Mouse (Mus musculus) left cerebral cortex, adult 18-20 months (tissue): Measurements from ENCODE around the gene Tmem242. TPM values are rescaled to one million over a fixed set of nuclear protein-coding genes. Genes with fewer than 3 reads are reported as not detected.

Experiments
- DNase-seq, 2 experiments: peaks; one replicate each; pipeline ENCODE4 v3.0.0; 2021 to 2022; ENCODE audit warnings: low spot score in 2 of 2, mixed read lengths in 1 of 2
- total RNA-seq, 2 experiments: library from RNA; stranded (reverse); gene quantifications; 2 replicates each; pipeline ENCODE4 v1.2.3; 2021

Tmem242 gene
- total RNA-seq, 2 experiments from 2014 or later = 76.2 to 79.1 TPM

- no peak for DNase-seq
Measured at GRCm38 (mm10) chr17:5418545-5418944, 21.5 kb downstream of the Tmem242 start, which contains the start of gene Ldhal6b. Gene Ldhal6b, minus strand, starts transcription at chr17:5418767.

DNA sequence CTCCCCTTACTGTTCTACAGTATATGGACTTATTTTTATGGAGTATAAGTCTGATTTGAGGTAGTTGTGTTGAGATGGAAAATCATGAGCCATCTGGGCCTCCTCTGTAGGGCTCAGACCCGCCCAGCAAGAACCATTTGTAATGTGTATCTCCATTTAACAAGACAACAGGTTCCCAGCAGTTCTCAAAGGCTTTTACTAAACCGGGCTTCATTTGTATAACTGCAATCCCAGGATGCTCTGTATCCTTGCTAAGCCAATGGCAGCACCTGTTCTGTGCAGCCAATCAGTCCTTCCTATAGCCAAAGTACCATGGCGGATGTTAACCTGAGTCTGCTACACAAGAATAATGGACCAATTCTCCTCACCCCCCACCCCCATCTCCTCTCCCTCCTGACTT, 23.5 kb downstream of the Tmem242 start:
- no peak for DNase-seq

GRCm38 (mm10) chr17:5414041-5414440, 26.0 kb downstream of the Tmem242 start:
- no peak for DNase-seq

DNA sequence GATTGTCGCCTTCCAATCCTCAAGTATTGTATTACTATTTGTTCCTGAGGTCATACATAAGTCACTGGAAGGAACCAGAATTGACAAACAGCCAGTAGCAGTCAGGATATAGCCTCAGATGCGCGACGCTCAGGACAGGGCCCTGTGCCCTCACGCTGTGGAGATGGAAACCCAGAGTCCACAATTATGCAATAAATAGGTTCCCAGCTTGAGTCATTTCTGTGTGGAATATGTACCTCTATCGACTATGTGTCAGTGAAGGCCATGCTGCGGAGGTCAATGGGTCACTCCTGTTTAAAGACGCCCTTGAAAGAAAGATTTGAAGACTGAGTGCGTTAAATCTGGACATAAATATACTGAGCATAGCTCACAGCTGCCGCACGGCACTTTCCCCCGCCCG, 26.7 kb downstream of the Tmem242 start:
- no peak for DNase-seq

DNA sequence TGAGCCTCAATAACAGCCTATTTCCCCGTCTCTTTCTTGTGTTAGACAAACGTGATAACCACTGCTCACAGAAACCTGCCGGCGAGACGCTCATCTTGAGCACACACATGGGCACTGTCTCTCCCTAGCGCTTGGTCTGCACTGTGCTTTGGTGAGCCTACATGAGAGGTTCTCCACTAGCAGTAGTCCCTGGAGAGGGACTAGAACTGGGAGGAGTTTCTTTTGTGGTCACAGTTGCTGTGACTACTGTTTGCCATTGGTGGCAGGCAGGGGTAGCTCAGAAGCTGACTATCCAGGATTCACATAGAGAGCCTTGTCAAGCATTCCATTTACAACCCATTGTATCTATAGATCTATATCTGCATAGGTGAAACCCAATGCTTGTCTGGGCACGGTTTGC, 27.3 kb downstream of the Tmem242 start:
- DNase-seq = no peak

- no peak for DNase-seq
Measured at GRCm38 (mm10) chr17:5412301-5412700, 27.8 kb downstream of the Tmem242 start.

DNA sequence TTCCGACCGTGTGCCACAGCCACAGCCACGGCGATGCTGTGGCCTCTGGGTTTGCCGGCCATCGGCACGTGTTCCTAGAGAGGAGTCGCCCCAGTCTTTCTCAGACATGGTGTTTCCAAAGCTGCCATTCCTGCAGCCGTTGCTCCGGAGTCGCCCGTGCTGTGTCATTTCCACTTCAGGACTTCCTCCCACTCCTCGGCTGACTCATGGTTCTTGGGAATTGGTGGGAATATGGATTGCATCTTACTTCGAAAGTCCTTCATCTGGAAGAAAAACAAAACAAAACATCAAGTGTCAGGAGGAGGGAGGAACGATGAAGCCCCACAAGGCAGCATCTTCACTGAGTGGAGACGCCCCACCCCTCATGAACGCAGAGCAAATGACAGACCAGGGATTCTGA, 28.9 kb downstream of the Tmem242 start:
- DNase-seq = peak; percentile 30 to 50

- DNase-seq = no peak
Measured at GRCm38 (mm10) chr17:5410336-5410735, 29.7 kb downstream of the Tmem242 start.

DNA sequence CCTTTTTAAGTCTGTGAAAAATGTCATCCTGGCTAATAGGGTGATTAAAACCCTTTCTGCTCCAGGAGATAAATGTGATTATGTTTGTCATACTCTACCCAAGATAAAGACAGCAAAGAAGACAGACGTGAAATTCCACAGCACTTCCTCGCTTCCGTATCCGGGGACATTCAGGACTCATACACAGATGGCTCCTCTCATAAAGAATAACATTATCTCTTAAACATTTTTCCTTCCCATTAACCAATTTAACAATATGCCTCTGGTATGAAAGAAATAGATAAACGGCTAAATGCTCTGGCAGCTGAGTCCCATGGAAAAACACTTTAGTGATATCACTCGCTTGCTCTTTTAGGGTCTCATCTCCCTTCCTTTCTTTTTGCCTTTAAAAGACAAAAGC, 33.0 kb downstream of the Tmem242 start:
- DNase-seq = no peak

DNA sequence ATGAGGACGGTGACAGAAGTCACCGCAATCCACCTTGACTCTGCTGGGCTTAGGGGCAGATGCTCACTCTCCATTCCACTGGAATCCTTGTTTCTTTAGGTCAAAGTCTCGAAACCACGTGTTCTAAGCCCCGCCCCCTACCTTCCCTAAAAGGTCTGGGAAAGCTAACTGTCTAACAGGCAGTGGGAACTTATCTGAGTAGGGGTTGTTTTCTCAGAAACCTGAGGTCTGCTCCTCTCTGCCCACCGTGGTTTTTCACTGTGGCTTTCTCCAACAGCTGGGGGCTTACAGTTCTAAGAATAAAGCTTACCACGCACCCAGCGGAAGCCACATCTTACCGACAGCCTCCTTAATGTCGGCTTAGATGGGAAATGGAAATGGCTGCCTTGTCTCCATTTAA, 33.5 kb downstream of the Tmem242 start:
- DNase-seq = no peak

GRCm38 (mm10) chr17:5403885-5404284, 36.2 kb downstream of the Tmem242 start:
- no peak for DNase-seq

DNA sequence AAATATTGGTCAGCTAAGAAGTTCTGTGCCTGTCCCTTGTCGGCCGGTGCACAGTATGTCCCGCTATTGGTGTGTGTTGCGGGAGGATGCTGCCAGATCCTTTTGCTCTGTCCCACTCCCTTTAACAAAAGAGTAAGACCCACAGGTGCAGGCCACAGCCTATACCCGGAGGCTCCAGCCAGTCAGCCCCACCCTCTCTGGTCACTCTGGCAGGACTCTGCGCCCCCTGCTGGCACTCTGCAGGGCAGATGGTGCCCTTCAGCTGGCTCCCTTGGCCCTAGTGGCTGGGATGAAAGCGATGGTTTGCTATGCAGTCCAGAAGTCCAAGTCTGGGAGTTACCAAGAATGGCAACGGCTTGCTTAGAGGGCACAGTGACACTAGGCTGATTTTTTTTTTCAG, 37.4 kb downstream of the Tmem242 start:
- DNase-seq = peak; percentile 64 to 70

GRCm38 (mm10) chr17:5402069-5402468, 38.0 kb downstream of the Tmem242 start:
- peak; percentile 67 to 83 for DNase-seq

DNA sequence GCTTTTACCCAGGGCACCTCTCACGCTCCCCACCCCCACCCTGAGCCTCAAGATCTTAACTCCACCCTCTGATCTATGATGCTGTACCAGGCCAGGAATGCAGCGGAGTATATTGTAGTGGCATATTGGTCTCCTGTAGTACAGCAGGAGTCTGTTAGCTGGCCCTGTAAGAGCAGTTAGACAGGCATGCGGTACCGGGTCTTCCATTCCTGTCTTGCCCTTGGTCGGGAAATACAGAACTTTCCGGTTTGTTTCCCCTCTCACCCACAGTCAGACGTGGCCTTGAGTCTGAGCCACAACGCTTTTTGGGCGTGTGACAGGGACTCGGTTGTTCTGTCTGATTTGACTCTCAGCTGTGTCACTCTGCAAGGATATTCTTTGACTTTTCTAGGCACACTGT, 38.8 kb downstream of the Tmem242 start:
- DNase-seq = no peak

GRCm38 (mm10) chr17:5400435-5401090, 39.5 kb downstream of the Tmem242 start:
- DNase-seq = peak in 1 of 2 experiments; percentile 49

DNA sequence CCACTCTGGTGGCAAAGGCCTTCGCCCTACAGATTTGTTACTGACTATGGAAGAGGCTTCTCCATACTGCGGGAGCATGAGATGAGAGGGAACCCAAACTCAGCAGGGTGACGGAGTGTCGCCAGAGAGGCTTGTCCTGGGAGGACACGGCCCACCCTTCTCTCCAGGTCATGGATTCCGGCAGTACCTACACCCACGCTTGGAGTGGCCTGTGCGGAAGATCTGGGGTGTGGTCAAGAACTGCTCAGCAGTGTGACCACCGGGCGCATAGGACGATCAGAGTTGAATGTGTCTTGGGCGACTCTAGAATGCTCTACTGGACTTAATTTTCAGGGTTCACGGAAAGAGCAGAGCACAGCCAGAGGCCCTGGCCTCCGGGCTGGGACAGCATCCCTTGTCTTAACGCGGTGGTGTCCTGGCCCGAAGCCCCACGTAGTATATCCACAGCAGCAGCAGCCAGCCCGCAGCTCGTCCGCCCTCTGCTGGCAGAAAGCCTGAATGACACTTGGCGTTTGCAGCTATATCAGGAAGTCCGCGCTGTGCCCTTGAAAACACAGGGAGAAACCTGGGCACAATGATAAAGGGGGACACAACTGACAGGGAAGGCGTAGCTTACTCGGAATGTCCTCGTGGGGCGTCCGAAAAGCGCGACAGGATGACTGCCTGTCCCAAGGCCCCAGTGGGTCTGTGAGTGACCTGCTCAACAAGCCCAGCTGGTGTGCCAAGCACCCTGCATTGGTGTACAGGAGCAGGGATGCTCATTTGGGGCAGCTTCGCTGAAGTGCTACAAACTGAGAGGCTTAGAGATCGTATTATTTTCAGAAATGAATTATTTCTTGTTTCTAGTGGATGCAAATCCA, 42.7 kb downstream of the Tmem242 start:
- peak; percentile 86 to 90 for DNase-seq

DNA sequence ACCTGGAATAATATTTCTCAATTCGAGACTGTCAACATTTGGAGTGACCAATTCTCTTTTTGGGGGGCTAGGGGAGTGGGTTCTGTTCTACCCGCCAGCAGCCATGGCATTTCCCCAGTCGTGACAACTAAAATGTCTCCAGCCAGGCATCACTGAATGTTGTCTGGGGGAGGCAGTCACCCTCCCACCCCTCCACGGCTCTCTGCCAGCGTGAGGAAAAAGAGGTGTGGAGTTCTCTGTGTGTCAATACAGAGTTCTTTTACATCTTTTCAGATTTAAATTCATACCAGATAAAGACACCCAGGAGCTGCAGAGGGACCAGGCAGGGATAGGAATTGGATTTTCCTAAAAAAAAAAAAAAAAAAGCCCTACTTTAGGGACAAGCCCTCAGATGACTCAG, 43.8 kb downstream of the Tmem242 start:
- peak in 1 of 2 experiments; percentile 48 for DNase-seq

- DNase-seq = no peak
Measured at GRCm38 (mm10) chr17:5395454-5396205, 44.4 kb downstream of the Tmem242 start.

GRCm38 (mm10) chr17:5390682-5391081, 49.4 kb downstream of the Tmem242 start:
- DNase-seq = no peak

GRCm38 (mm10) chr17:5388351-5388750, 51.7 kb downstream of the Tmem242 start:
- no peak for DNase-seq

DNA sequence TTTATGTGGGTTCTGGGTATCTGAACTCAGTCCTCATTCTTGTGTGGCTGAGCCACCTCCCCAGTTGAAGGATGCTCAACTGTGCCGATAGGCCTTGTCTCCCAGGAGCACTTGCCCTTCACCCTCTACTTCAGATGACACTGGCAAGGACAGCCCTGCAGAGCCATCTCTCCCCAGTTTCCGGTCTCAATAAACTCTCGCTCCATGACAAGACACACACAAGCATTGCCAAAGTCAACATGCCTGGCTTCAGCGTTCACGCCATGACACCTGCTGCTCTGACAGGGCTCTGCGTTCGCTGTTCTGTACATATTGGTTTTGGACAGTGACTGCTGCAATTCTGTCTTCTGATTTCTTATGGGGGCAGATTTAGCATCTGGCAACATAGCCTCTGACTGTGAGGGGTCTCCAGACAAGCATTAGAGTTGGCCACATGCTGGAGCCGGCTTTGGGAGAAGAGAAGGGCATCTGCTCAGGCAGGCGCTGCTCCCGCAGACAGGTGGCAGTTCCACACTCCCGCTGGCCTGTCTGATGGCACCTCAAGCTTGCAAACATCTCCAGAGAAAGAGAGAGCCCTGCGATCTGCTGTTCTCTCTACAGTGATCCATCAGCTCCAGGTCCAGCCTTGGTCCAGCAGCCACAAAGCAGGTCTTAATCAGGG, 53.0 kb downstream of the Tmem242 start:
- DNase-seq = no peak
